15 mouse cellular contexts compared by ENCODE assay signal in genomic region chr3:153764760-153765159, GRCm38 (mm10). TPM values are rescaled to one million over a fixed set of nuclear protein-coding genes. Genes with fewer than 3 reads are reported as not detected.
DNase-seq lines count a peak whose midpoint lies in the region; ATAC-seq and TF ChIP-seq lines count a peak whose summit lies in the region.
"Had no signal": no experiment of that assay in that cellular context is flagged by ENCODE, and none has a peak within 500 bp of the region (broad histone marks: within the 10 kb centered on the region; RNA-seq: fewer than 3 reads in every experiment).

No protein-coding gene starts in this region.

- no peak overlapping the region for H3K4me3 ChIP-seq in CH12.LX (replicated peaks in 1 of 3; ENCODE audit: low read depth in 2 of 3, low read length in 2 of 3, poor library complexity in 1 of 3)
- no peak overlapping the region for H3K4me3 ChIP-seq in liver, embryonic 14.5 days (ENCODE audit: insufficient read depth in 1 of 2, low read depth in 2 of 2, low read length in 2 of 2)
- H3K4me3 ChIP-seq: gastrocnemius, adult 2 months; heart, embryonic 12.5 days; left cerebral cortex, adult 2 months; midbrain, embryonic 12.5 days had no signal

- no peaks in the 10 kb centered on the region for H3K27me3 ChIP-seq in CH12.LX (replicated peaks)
- no peaks in the 10 kb centered on the region for H3K27me3 ChIP-seq in liver, embryonic 14.5 days (ENCODE audit: control insufficient read depth, insufficient read depth, low read length)
- H3K27me3 ChIP-seq: heart, embryonic 12.5 days; midbrain, embryonic 12.5 days had no signal

- H3K79me2 ChIP-seq in CH12.LX (replicated peaks; ENCODE audit: control insufficient read depth, extremely low read depth, insufficient read depth, poor library complexity, severe bottlenecking): no peaks in the 10 kb centered on the region

- H3K27ac ChIP-seq in CH12.LX (ENCODE audit: insufficient read depth, low read depth): no peak overlapping the region
- H3K27ac ChIP-seq in liver, embryonic 14.5 days: no peak overlapping the region; the same call in 1 of the 2 replicates
- H3K27ac ChIP-seq: gastrocnemius, adult 2 months; left cerebral cortex, adult 2 months; midbrain, embryonic 12.5 days had no signal

- intact Hi-C loops in heart, postnatal 36 days (cut with DNase I): no loop called here

- TF ChIP-seq POLR2A in CH12.LX (IDR thresholded peaks at IDR 0.05; ENCODE audit: low read depth, low read length): no peak

- in situ Hi-C loops in CH12.LX (cut with MboI; ENCODE audit: low pct_ligation_motif_present, low pct_unique_long_range_greater_than_20kb, low sequenced_read_pairs): no loop called here

- H3K9me3 ChIP-seq in CH12.LX (replicated peaks; ENCODE audit: low read length): peaks cover 9% of the 10 kb centered on the region
- H3K9me3 ChIP-seq in liver, embryonic 14.5 days (ENCODE audit: control insufficient read depth, low read length): no peaks in the 10 kb centered on the region
- H3K9me3 ChIP-seq: heart, embryonic 12.5 days; midbrain, embryonic 12.5 days had no signal

- no peak for TF ChIP-seq RAD21 in CH12.LX (IDR thresholded peaks at IDR 0.05; ENCODE audit: low read depth, low read length)

- peaks cover 3 to 20% of the 10 kb centered on the region in 2 experiments; a peak in 3 of 4 replicates for H3K4me1 ChIP-seq in CH12.LX (ENCODE audit: control insufficient read depth in 1 of 2, insufficient read depth in 2 of 2)
- peaks cover 20 to 29% of the 10 kb centered on the region in 2 experiments for H3K4me1 ChIP-seq in liver, embryonic 14.5 days (replicated peaks; ENCODE audit: control insufficient read depth in 2 of 2, insufficient read depth in 2 of 2, low read length in 1 of 2)

- TF ChIP-seq CTCF in CH12.LX (conservative IDR thresholded peaks at IDR 0.05 in 1 of 2, IDR thresholded peaks at IDR 0.05 in 1 of 2; ENCODE audit: low read depth in 2 of 2, low read length in 2 of 2): no peak
- TF ChIP-seq CTCF in liver, embryonic 14.5 days (IDR thresholded peaks at IDR 0.05; ENCODE audit: low read depth): no peak

- peak; percentile 38 for DNase-seq in kidney, postnatal 10 days
- no peak for DNase-seq in kidney, adult 8-10 months
- no peak for DNase-seq in CH12.LX (ENCODE audit: extremely low read depth)
- peak; percentile 52 for DNase-seq in embryo, embryonic 11 days
- DNase-seq in liver, embryonic 14.5 days (ENCODE audit: low read depth in 3 of 3, low spot score in 3 of 3): no peak
- DNase-seq in MN1 (ENCODE audit: low spot score): no peak
- no peak for DNase-seq in cerebellum, adult 9-11 months
- no peak for DNase-seq in heart, postnatal 36 days
- DNase-seq: gastrocnemius, adult 2 months; lung, adult 2 months; spleen, adult 18-20 months had no signal

- TF ChIP-seq EP300 in CH12.LX (IDR thresholded peaks at IDR 0.05; ENCODE audit: low read length): no peak
- TF ChIP-seq EP300 in liver, embryonic 14.5 days (IDR thresholded peaks at IDR 0.05; ENCODE audit: low read depth): no peak

- peak; percentile 66 for ATAC-seq in liver, embryonic 14.5 days (ENCODE audit: insufficient read depth)
- ATAC-seq: hindbrain, embryonic 16.5 days had no signal

- no peaks in the 10 kb centered on the region for H3K36me3 ChIP-seq in CH12.LX (replicated peaks in 1 of 2; ENCODE audit: control insufficient read depth in 1 of 2, insufficient read depth in 1 of 2, low read length in 1 of 2)
- no peaks in the 10 kb centered on the region for H3K36me3 ChIP-seq in liver, embryonic 14.5 days (replicated peaks; ENCODE audit: control insufficient read depth, insufficient read depth, low read depth)
- H3K36me3 ChIP-seq: heart, embryonic 12.5 days; midbrain, embryonic 12.5 days had no signal

- H3K9ac ChIP-seq in CH12.LX (ENCODE audit: insufficient read depth, low read depth): no peak overlapping the region
- no peak overlapping the region; the same call in 1 of the 2 replicates for H3K9ac ChIP-seq in liver, embryonic 14.5 days (replicated peaks)
- H3K9ac ChIP-seq: heart, embryonic 12.5 days; midbrain, embryonic 12.5 days had no signal

- 12% methylated on average over 5 of the region's 5 CpGs for WGBS in liver, embryonic 14.5 days (ENCODE audit: insufficient replicate concordance)

- dilution Hi-C loops in CH12.LX (cut with MboI; ENCODE audit: extremely low pct_ligation_motif_present, extremely low pct_unique_long_range_greater_than_20kb, low sequenced_read_pairs): no loop called here

- no peak overlapping the region for H3K4me2 ChIP-seq in CH12.LX (ENCODE audit: insufficient read depth, low read depth, poor library complexity, severe bottlenecking)
- no peak overlapping the region for H3K4me2 ChIP-seq in liver, embryonic 14.5 days (ENCODE audit: low read depth)
- H3K4me2 ChIP-seq: heart, embryonic 12.5 days; midbrain, embryonic 12.5 days had no signal

TF ChIP-seq in CH12.LX, 34 proteins besides CTCF, POLR2A, EP300 and RAD21:
- TF ChIP-seq NRF1 (IDR thresholded peaks at IDR 0.05; ENCODE audit: low read depth, low read length) (no peak), USF1 (IDR thresholded peaks at IDR 0.05; ENCODE audit: low read depth, low read length) (no peak), CHD2 (IDR thresholded peaks at IDR 0.05; ENCODE audit: low read length) (no peak), USF2 (conservative IDR thresholded peaks at IDR 0.05; ENCODE audit: low read depth, low read length) (no peak), JUND (conservative IDR thresholded peaks at IDR 0.05; ENCODE audit: low read depth, low read length) (no peak), MEF2A (IDR thresholded peaks at IDR 0.05; ENCODE audit: borderline replicate concordance, low read depth, low read length) (0 out of 2 replicates have a peak, but pooled peaks have one; percentile 33), ZNF384 (IDR thresholded peaks at IDR 0.05; ENCODE audit: low read depth, low read length) (peak; percentile 85), ZKSCAN1 (IDR thresholded peaks at IDR 0.05; ENCODE audit: borderline replicate concordance, low read depth, low read length) (peak; percentile 71; the same call in 1 of the 2 replicates), ETS1 (conservative IDR thresholded peaks at IDR 0.05; ENCODE audit: low read depth, low read length) (0 out of 2 replicates have a peak, but pooled peaks have one; percentile 20), UBTF (IDR thresholded peaks at IDR 0.05; ENCODE audit: low read depth, low read length) (no peak), IRF4 (IDR thresholded peaks at IDR 0.05; ENCODE audit: low read depth, low read length) (no peak), POLR2AphosphoS2 (IDR thresholded peaks at IDR 0.05; ENCODE audit: low read depth, low read length) (no peak)

RNA-seq across cellular contexts. Expression of gene St6galnac3, which starts 39.8 kb away (rescaled TPM):
- total RNA-seq in CH12.LX (2012; rRNA removed) (0.08 and 0.13 TPM in 2 replicates), CH12.LX (2014; rRNA removed) (0.38 and 0.43 TPM in 2 replicates)
- polyA plus RNA-seq in CH12.LX (2012; ENCODE audit: insufficient read length, low read depth): 0.25 and 1.1 TPM in 2 replicates
- 0.74 and 2.9 TPM in 2 replicates for polyA plus RNA-seq in liver, embryonic 14.5 days (2012; rRNA removed)
- 5.7 and 8.5 TPM in 2 replicates for polyA plus RNA-seq in liver, embryonic 14.5 days (2014; fragmentation: Nextera tagmentation; extraction: Ambion mirVana)
- total RNA-seq in heart, postnatal 36 days (2021): 1 to 10 TPM; 4.1 to 6.6 TPM

Comparison
In these comparisons a context has a peak if more than half of its experiments do, and no peak if none do; other contexts are left out.
1. DNase-seq: peak in kidney, postnatal 10 days (single experiment) and embryo, embryonic 11 days (single experiment); none in kidney, adult 8-10 months (0 of 2), CH12.LX (single experiment), liver, embryonic 14.5 days (0 of 3), MN1 (single experiment), cerebellum, adult 9-11 months (single experiment) and heart, postnatal 36 days (0 of 2).